Mouse (Mus musculus) heart, adult 2 months (tissue): ENCODE data around the gene Parp6. TPM values are rescaled to one million over a fixed set of nuclear protein-coding genes. Genes with fewer than 3 reads are reported as not detected.

ENCODE experiments used
- DNase-seq, 2 experiments: peaks; one replicate each; pipeline ENCODE4 v3.0.0; 2021
- H3K27ac ChIP-seq: fragments of 200-600 bp; 2 replicates; pipeline ENCODE4 v1.8.1; 2022
- H3K27me3 ChIP-seq: fragments of 200-500 bp; 2 replicates; pipeline ENCODE4 v1.6.1; 2012; ENCODE audit warnings: mild to moderate bottlenecking, low read length, inconsistent platforms, mixed read lengths; ENCODE audit not compliant: control insufficient read depth, insufficient read depth
- H3K36me3 ChIP-seq: fragments of 200-500 bp; 2 replicates; pipeline ENCODE4 v1.6.1; 2012; ENCODE audit warnings: low read length, inconsistent platforms; ENCODE audit not compliant: control insufficient read depth, insufficient read depth
- H3K4me1 ChIP-seq: fragments of 200-500 bp; 2 replicates; pipeline ENCODE4 v1.6.1; 2011; ENCODE audit warnings: low read length; ENCODE audit not compliant: control insufficient read depth, insufficient read depth
- H3K4me3 ChIP-seq: fragments of 200-600 bp; 2 replicates; pipeline ENCODE4 v1.8.1; 2022
- H3K79me2 ChIP-seq: fragments of 200-500 bp; replicated peaks from 2 replicates; pipeline ENCODE4 v1.6.1; 2012; ENCODE audit warnings: mild to moderate bottlenecking, inconsistent platforms, low read length, moderate library complexity, mixed read lengths; ENCODE audit not compliant: control insufficient read depth, insufficient read depth
- H3K9ac ChIP-seq: fragments of 200-500 bp; 2 replicates; pipeline ENCODE4 v1.6.1; 2012; ENCODE audit warnings: low read depth, mild to moderate bottlenecking, control low read depth, inconsistent platforms, low read length, mixed read lengths
- CTCF ChIP-seq: fragments of 200-600 bp; IDR thresholded peaks from 2 replicates; pipeline ENCODE4 v1.8.1; 2022; ENCODE audit warnings: antibody characterized with exemption, mild to moderate bottlenecking, moderate library complexity
- EP300 ChIP-seq: fragments of 200-500 bp; IDR thresholded peaks from 2 replicates; pipeline ENCODE4 v1.6.1; 2011; ENCODE audit warnings: low read depth, low read length, control low read depth; ENCODE audit not compliant: insufficient read depth
- POLR2A ChIP-seq: fragments of 200-500 bp; IDR thresholded peaks from 2 replicates; pipeline ENCODE4 v1.6.1; 2011; ENCODE audit warnings: mild to moderate bottlenecking, low read depth, low read length, control low read depth; ENCODE audit not compliant: insufficient read depth
- whole genome bisulfite sequencing: fragments of 180-500 bp; shearing (Covaris S2); methylation state at CpG from one replicate; pipeline ENCODE4 v1.1.7; 2018; 5-methylcytosine and 5-hydroxymethylcytosine counted together
- intact Hi-C: fragments of 180-260 bp; cut with DNase I; formaldehyde crosslinking; loops from one replicate; pipeline ENCODE4 v1.15.1; 2025
- polyA plus RNA-seq: library from polyadenylated mRNA; depleted of rRNA; stranded (reverse); fragments of >200 nt; gene quantifications from 2 replicates; pipeline ENCODE4 v1.2.3, GENCODE M21; 2012
- total RNA-seq, 2 experiments: library from RNA; stranded (reverse); gene quantifications; 2 replicates each; pipeline ENCODE4 v1.2.3; 2021

Parp6 gene
- total and polyA plus RNA-seq, 3 experiments: 16.4 to 24.2 (median 16.5) TPM

DNA sequence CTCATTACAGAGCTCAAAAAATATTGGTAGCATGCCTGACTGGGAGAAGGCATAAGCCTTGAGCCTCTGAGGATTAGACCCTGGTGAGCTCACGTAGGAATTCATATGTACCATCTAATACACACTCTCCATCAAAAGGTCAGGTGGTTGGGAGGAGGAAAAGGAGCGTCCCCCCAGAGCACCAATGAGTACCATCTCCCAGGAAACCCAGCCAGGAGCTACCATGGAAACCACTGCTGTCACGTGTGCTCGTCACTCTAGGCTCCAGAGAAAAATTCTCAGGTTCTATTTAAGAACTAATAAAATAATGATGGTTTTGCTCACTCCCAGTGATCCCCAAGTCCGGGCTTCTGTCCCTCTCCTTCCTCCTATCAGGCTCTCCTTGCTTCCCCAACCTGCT is 28.8 kb upstream of the Parp6 start:
- TF ChIP-seq EP300 (no peak), CTCF (no peak), POLR2A (no peak)
- no peaks in the 10 kb centered on the region for H3K79me2 ChIP-seq
- H3K9ac ChIP-seq: no peak overlapping the region
- H3K27ac ChIP-seq: no peak overlapping the region
- intact Hi-C loops: loop anchor here (10.0 kb wide), 1 partner anchor 683 kb away; no protein-coding TSS in a partner anchor
- no peaks in the 10 kb centered on the region for H3K4me1 ChIP-seq
- H3K27me3 ChIP-seq: no peaks in the 10 kb centered on the region
- H3K4me3 ChIP-seq: no peak overlapping the region
- no peak for DNase-seq
- 69% methylated on average over 5 of the region's 5 CpGs for WGBS
- no peaks in the 10 kb centered on the region for H3K36me3 ChIP-seq

DNA sequence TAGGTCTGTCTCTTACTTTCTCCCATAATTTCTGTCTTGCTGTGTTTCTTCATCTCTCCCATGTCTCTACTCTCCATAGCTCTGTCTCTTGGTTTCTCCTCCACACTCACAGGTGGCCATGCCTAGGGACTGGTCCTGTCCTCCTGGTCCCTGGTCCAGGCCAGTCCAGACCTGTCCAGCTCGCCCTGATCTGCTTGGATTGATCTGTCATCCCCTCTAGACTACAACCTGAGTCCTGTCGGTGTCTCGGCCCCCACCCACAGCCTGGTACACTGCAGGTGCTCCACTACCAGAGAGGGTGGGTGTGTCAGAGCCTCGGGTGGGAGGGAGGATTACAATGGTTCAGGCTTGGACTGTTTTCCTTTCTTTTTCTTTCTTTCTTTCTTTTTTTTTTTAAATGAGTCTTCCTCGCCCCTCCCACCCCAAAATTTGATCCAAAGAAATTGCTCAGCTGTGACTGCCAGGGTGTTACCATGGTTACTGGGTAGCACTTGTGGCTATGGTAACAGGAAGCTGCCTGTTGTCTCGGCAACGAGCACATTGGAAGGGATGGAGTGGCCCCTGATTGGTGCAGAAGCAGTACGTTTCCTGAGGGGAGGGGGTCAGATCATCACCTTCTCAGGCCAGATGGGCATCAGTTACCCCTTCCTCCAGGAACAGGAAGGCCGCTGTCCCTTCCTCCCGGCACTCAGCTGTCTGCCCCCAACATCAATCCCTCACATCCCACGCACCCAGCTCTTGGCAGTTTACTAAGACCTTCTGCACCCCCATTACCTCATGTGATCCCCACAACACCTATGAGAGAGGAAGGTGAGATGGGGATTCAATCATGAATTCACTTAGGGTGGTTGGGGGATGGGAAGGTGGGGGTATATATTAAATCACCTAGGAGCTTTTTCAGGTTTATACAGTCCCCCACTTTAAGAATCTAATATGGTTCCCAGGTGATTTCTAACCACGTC is 28.1 kb upstream of the Parp6 start:
- no peak overlapping the region for H3K27ac ChIP-seq
- no peak overlapping the region for H3K4me3 ChIP-seq
- no peak for TF ChIP-seq POLR2A
- no peak for TF ChIP-seq CTCF
- TF ChIP-seq EP300: no peak
- intact Hi-C loops: loop anchor here (10.0 kb wide), 1 partner anchor 684 kb away; no protein-coding TSS in a partner anchor
- H3K27me3 ChIP-seq: no peaks in the 10 kb centered on the region
- 43% methylated on average over 12 of the region's 12 CpGs for WGBS
- H3K9ac ChIP-seq: no peak overlapping the region
- H3K36me3 ChIP-seq: no peaks in the 10 kb centered on the region
- H3K79me2 ChIP-seq: no peaks in the 10 kb centered on the region
- DNase-seq: no peak
- no peaks in the 10 kb centered on the region for H3K4me1 ChIP-seq

DNA sequence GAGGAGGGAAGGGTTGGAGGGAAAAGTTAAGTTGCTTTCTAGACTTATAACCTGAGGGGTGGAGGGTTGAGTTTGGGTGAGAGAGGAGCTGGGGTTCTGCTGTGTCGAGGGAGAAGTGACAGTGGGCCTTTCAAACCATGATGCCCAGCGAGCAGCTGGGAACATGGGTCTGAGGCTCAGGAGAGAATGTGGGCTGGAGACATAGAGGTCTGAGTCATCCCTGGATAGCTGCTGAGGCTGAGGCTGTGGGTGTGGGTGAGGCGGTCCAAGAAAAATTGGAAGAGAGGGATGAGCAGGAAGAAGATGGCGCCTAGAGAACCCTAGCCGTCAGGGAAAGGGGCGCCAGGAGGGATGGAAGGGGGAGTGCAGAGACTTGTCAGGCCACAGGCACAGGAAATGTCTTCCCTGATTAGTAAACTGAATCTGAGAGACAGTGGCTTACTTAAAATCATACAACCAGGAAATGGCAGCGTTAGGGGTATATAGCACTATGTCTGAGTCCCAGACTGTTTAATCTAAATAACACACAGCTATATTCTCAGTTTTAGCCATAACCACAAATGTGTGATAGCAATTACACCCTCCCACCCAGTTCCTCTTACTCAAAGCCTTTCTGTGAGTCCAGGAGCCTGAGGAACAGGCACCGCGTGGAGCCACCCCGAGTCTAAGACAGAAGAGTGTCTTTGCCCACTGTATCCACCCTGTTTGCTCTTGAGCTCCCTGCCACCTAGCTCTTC is 27.2 kb upstream of the Parp6 start:
- H3K9ac ChIP-seq: no peak overlapping the region
- no peak overlapping the region for H3K27ac ChIP-seq
- no peaks in the 10 kb centered on the region for H3K79me2 ChIP-seq
- H3K27me3 ChIP-seq: no peaks in the 10 kb centered on the region
- WGBS: 68% methylated on average over 10 of the region's 10 CpGs
- H3K36me3 ChIP-seq: no peaks in the 10 kb centered on the region
- TF ChIP-seq POLR2A: no peak
- TF ChIP-seq EP300: no peak
- TF ChIP-seq CTCF: no peak
- intact Hi-C loops: loop anchor here (10.0 kb wide), 1 partner anchor 685 kb away; no protein-coding TSS in a partner anchor
- DNase-seq: no peak
- no peaks in the 10 kb centered on the region for H3K4me1 ChIP-seq
- H3K4me3 ChIP-seq: no peak overlapping the region

- Histone ChIP-seq H3K4me3 (no peak overlapping the region), H3K27me3 (peaks cover 3% of the 10 kb centered on the region; the same call in 1 of the 2 replicates), H3K4me1 (no peaks in the 10 kb centered on the region), H3K9ac (no peak overlapping the region), H3K79me2 (no peaks in the 10 kb centered on the region), H3K36me3 (no peaks in the 10 kb centered on the region), H3K27ac (no peak overlapping the region)
- TF ChIP-seq POLR2A (no peak), CTCF (no peak)
- DNase-seq: no peak
- intact Hi-C loops: no loop called here
- 65% methylated on average over 8 of the region's 8 CpGs for WGBS
Observed at GRCm38 (mm10) chr9:59601661-59602060, 15.4 kb upstream of the Parp6 start.

DNA sequence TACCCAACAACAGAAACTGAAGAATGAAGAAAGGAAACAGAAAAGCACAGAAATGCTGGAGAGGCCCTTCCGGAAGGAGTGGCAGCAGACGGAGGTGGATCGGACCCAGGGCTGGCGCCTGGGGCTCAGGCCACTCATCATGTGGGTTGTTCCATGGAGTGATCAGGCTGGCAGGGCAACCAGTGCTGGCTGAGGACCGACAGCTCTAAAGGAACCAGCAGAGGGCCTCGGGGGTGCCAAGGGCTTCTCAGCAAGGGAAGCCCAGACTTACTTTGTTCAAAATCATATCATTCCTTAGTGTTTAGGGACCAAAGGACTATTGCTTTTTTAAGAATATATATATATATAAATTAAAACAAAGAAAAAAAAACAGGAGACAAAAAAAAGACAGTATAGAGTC is 11.1 kb upstream of the Parp6 start:
- no peak for DNase-seq
- H3K79me2 ChIP-seq: no peaks in the 10 kb centered on the region
- intact Hi-C loops: no loop called here
- peaks cover 3% of the 10 kb centered on the region; the same call in 1 of the 2 replicates for H3K27me3 ChIP-seq
- no peak overlapping the region for H3K27ac ChIP-seq
- no peak for TF ChIP-seq EP300
- TF ChIP-seq CTCF: 0 out of 2 replicates have a peak, but pooled peaks have one; percentile 3
- no peak for TF ChIP-seq POLR2A
- no peak overlapping the region for H3K4me3 ChIP-seq
- H3K4me1 ChIP-seq: no peaks in the 10 kb centered on the region
- H3K9ac ChIP-seq: no peak overlapping the region
- 53% methylated on average over 6 of the region's 6 CpGs for WGBS
- no peaks in the 10 kb centered on the region for H3K36me3 ChIP-seq
